Mouse (Mus musculus) thymus, adult 2 months (tissue): ENCODE results near the gene Adam17.

Experiments
- CTCF ChIP-seq: fragments of 200-500 bp; IDR thresholded peaks from 2 replicates; pipeline ENCODE4 v1.5.1; 2012; ENCODE audit warnings: mild to moderate bottlenecking, control low read depth, low read length, moderate library complexity, borderline replicate concordance; ENCODE audit not compliant: control insufficient read depth, poor library complexity, insufficient read depth; ENCODE audit errors: extremely low read depth
- POLR2A ChIP-seq: fragments of 200-500 bp; IDR thresholded peaks from 2 replicates; pipeline ENCODE4 v1.6.1; 2012; ENCODE audit warnings: mild to moderate bottlenecking, low read length, control low read depth, moderate library complexity; ENCODE audit not compliant: control insufficient read depth, poor library complexity, insufficient read depth; ENCODE audit errors: extremely low read depth

- TF ChIP-seq CTCF (no peak), POLR2A (no peak)
Observed at GRCm38 (mm10) chr12:21324101-21324500, 49.3 kb downstream of the Adam17 start.
